Mouse (Mus musculus) fibroblast of lung, adult 2 months (primary cell): ENCODE data around the gene Gng4.

ENCODE experiments used
- DNase-seq: peaks from one replicate; pipeline ENCODE4 v3.0.0-alpha.2; 2011; ENCODE audit warnings: low read depth

Gng4 gene

DNA sequence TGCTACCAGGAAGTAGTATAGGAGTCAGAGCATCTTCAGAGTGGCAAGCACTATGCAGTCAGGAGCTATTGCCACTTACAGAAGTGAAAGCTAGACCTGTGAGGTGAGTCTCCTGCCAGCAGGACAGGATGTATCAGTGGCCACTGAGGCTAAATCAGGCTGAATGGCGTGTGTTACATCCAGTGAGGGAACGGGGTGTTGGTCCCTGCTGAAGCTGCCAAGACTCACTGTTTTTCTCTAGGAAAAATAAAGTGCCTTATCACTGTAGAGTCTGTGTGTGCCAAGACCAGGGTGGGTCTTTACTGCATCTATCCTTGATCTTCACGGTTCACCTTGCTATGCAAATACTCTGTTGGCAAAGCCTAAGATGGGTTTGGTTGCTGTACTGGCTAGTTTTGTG, 34.8 kb downstream of the Gng4 start:
- no peak for DNase-seq

DNA sequence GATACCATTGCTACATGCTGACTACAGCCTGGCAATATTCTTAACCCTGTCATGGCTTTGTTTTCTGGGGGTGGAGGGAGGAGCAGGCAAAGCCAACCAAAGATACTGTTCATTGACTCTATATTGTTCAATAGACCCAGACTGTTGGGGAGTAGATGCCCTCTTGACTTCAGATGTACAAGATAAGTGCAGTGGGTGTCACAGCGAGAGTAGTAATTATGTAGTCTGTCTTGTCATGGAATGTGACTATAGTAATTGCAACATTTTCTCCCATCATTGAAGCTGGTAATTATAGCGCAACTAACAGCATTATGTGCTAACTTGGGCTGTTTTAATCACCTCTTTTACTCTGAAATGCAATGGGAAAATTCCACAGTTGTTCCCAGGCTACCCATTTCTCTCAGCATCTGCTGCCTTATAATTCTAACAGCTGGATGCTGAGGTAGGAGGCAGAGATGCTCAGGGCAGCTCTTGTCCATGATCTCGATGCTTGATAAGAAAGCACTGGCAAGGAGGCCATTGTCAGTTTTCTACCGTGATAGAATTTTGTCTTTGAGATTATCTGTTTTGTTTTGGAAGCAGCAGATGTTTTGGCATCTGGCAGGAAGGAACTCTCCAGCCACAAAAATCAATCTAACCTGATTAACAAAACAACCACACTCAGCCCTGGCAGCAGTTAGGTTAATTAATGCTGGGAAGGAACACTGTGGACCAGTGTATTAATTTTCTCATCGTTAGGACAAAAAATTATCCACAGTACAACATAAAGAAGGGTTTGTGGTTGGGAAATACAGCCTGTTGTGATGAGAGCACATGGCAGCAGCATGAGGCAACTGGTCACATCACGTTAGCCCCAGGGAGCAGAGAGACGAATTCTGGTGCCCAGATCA, 36.6 kb downstream of the Gng4 start:
- no peak for DNase-seq

DNA sequence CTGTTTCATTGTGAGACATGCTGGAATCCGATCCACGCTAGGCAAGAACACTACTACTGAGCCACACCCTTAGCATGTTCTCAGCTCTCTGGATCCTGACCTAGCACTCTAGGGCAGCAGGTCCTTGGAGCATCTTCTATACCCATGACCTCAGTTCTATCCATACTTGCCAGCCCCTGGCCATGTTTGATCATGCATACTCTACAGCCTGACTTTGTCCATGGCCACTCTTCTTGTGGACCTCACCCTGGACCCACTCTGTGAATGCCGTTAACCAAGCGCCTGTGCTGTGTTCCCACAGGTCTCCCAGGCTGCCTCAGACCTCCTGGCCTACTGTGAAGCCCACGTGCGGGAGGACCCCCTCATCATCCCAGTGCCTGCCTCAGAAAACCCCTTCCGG, 41.1 kb downstream of the Gng4 start:
- no peak for DNase-seq

DNA sequence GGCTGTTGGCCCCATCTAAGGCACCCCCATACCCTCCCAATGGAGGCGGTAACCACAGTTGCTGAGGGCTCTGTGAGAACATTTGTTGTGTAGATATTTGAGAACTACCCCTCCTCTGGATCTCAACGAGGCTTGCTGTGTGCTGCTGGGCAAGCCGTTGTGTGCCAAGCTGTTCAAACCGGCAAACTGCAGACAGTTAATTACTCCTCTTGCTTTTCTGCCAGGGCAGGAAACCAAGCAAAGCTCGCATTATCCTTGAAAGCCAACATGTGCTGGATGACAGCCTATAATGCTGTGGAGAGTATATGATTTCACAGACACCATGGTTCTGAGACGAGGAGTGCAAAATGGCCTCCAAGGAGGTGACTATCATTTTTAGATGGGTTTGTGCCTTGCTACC, 42.7 kb downstream of the Gng4 start:
- DNase-seq, result no peak

DNA sequence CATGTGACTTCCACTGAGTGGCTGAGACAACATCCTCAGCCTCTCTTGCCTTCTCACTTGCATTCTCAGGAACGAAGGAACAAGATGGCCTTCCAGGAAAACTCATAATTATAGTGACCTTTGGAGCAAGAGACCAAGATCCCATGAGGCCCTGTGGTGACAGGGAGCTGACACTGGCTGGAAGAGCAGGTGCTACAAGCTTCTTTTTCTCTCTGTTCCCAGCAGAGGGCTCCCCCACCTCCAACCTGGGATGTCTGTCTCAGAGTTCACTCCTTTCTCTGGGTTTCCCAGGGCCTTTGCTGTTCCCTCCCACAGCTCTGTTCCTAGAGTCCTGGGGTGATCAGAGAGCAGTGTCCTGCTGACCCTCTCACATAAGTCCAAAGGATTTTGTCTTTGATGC, 44.3 kb downstream of the Gng4 start:
- no peak for DNase-seq

GRCm38 (mm10) chr13:13830469-13831074, 46.7 kb downstream of the Gng4 start:
- DNase-seq, result no peak

DNA sequence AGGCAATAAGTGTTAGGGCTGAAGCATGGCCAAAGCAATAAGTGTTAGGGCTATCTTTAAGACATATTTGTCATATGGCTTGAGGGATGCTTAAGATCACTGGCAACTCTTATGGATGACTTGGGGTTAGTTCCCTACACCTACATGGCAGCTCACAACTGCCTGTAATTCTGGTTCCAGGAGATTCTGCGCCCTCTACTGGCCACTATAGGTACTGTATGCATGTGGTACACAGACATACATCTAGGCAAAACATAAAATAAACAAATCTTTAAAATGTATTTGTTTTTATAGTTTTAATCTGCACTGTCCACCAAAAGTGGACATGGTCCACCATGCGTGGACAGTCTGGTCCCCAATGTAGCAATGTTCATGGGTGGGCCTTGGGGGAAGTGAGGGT, 51.3 kb downstream of the Gng4 start:
- no peak for DNase-seq

- DNase-seq, result no peak
These were observed 61.2 kb downstream of the Gng4 start for GRCm38 (mm10) chr13:13845021-13845420.

DNA sequence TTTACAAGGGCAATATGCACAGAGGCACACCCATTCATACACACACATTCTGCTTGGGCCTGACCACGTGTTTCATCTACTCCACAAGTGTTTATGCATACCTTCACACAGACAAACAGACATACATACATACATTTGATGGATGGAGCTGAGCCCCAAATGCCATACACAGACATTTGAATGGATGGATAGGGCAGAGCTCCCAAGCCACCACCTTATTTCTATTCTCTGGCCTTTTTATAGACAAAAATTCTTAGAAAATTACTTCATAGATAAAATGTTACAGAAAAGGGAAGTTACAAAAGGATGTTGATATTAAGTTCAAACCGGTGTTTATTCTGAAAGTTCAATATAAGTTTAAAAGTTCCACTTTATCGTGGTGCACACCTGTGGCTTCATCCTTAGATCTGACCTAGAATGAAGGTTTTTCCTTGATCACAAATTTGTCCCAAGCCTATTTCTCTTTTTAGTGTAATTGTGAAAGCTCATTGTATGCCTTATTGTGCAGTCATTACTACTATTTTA, 63.3 kb downstream of the Gng4 start:
- no peak for DNase-seq

DNA sequence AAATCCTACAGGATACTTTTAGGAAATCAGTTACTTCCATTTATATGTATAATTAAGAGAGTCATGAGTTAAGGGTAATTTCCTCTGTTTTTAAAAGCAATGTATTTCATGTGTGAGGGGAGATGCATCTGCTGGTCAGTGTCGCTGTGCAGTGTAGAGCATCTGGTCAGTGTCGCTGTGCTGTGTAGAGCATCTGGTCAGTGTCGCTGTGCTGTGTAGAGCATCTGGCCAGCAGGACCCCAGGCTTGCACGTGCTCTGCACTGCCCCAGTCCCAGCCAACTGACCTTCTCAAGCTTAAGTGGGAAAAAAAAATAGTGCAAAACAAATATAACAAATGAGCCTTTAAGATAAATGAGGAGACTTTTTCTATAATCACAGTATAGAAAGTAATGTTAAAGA, 73.3 kb downstream of the Gng4 start:
- DNase-seq, result no peak

- DNase-seq, result no peak
These were observed 78.5 kb downstream of the Gng4 start for GRCm38 (mm10) chr13:13862346-13862745.

DNA sequence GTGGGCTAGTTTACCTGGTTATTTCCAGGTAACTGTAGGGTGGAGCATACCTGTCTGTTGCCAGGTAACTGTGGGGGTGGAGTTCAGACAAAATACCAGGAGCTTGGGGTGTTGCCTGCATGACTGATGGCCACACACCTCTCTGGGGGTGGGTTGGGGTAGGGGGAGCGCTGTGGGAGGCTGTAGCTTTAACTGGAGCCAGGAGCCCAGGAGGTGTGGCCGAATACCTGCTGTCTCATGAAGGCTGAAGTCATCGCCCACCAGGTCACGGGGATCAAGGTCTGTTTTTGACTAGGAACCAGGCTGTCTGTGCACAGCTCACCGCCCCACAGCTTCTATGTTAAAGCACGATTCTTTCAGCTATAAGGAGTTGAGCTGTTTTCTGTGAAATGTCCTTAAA, 79.1 kb downstream of the Gng4 start:
- DNase-seq, result no peak

DNA sequence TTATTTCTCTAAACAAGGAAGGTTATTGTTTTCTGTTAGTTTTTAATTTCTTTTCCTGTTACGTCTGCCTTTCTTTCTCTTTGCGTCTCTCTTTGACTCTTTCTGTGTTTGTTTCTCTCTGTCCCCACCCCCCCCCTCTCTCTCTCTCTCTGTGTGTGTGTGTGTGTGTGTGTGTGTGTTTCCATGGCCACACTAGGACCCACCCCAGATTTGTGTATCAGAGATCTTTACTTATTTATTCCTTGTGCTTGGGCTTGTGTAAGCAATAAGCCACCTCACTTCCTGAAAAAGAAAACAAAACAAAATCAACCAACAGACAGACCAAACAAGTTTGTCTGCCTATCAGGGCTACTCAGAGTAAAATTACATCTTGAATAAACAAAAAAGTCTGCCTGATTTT, 82.5 kb downstream of the Gng4 start:
- DNase-seq, result no peak

- peak; percentile 18 for DNase-seq
These were observed 83.4 kb downstream of the Gng4 start for GRCm38 (mm10) chr13:13867078-13867759.

DNA sequence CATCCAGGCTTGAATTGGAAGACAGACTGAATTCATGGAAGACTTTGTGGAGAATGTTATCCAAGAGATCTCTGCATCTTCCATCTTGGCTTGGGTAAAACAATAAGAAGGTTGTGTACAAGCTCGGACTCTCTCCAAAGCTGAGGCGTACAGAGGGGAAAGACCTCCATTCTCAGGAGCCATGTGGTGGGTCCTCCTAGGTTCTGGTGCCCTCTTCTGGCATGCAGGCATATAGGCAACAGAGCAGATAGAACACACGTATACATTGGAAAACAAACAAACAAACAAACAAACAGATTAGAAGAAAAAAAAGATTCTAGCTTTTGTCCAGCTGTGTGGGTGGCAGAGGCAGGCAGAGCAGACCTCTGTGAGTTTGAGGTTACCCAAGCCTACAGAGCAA, 84.1 kb downstream of the Gng4 start:
- DNase-seq, result no peak
